Mouse (Mus musculus): ENCODE measurements around the gene Efcab10. TPM values are rescaled to one million over a fixed set of nuclear protein-coding genes. Genes with fewer than 3 reads are reported as not detected.

Efcab10 gene
- polyA plus RNA-seq (2017; shearing (Covaris generic)): not detected

GRCm38 (mm10) chr12:33394804-33395623 is at the start of gene Efcab10:
Gene Efcab10, plus strand, starts transcription at chr12:33394854.

GRCm38 (mm10) chr12:33429387-33430160 is 34.9 kb downstream of the Efcab10 start, which contains the start of gene Twistnb:
Gene Twistnb, plus strand, starts transcription at chr12:33429635.

Other genes starting within 250 kb of the Efcab10 start
- gene Atxn7l1, start 247.2 kb upstream of the Efcab10 start, polyA plus RNA-seq (2017; shearing (Covaris generic)): 104 TPM
- 30.0 TPM for gene Twistnb, start 34.8 kb downstream of the Efcab10 start, polyA plus RNA-seq (2017; shearing (Covaris generic))